Mouse (Mus musculus) telencephalon, adult 2 months (tissue): ENCODE data around the gene Asb16.

Experiments used
- DNase-seq: peaks from one replicate; pipeline ENCODE4 v3.0.0-alpha.2; 2011; ENCODE audit warnings: low read depth, low spot score

Asb16 gene

GRCm38 (mm10) chr11:102268520-102269244 lies at the start of gene Asb16:
Gene Asb16, plus strand, starts transcription at chr11:102268743.
- DNase-seq: no peak

- DNase-seq: peak; percentile 93
Measured at GRCm38 (mm10) chr11:102218783-102219182, 49.8 kb upstream of the Asb16 start.

DNA sequence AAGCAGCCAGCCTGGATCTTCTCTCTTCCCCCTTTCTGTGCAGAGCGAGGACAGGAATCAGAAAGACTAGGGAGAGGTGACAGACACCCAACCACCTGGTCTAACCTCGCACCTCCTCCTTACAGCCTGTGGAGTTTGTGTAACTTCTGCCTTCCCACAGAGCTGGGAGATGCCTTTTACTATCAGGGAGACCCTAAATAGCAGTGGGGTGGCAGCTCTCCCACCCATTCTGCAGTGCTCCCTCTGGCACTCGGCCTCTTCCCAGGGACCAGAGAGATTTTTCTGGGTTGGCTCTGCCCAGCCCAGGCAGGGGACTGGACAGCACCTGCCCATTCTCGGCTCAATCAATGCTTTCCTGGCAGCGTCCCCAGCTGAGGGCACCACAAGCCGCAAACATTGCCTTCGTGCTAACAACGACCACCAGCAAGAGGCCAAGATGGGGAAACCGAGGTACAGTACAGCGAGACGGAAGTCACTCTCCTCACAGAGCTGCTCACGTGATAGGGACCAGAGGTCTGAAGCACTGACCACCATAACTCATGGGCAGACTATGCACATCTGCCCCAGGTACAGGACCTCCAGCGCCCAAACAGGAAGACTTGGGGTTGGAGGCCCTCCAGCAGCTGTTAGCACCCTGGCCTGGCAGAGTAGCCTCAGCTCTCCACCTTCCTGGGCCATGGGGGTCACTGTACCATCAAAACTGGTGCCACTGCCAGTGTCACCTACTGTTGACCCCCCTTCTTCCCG lies 49.1 kb upstream of the Asb16 start:
- peak; percentile 77 for DNase-seq

- no peak for DNase-seq
Measured at GRCm38 (mm10) chr11:102219994-102220346, 48.6 kb upstream of the Asb16 start.

- DNase-seq: no peak
Measured at GRCm38 (mm10) chr11:102220451-102220850, 48.1 kb upstream of the Asb16 start.

DNA sequence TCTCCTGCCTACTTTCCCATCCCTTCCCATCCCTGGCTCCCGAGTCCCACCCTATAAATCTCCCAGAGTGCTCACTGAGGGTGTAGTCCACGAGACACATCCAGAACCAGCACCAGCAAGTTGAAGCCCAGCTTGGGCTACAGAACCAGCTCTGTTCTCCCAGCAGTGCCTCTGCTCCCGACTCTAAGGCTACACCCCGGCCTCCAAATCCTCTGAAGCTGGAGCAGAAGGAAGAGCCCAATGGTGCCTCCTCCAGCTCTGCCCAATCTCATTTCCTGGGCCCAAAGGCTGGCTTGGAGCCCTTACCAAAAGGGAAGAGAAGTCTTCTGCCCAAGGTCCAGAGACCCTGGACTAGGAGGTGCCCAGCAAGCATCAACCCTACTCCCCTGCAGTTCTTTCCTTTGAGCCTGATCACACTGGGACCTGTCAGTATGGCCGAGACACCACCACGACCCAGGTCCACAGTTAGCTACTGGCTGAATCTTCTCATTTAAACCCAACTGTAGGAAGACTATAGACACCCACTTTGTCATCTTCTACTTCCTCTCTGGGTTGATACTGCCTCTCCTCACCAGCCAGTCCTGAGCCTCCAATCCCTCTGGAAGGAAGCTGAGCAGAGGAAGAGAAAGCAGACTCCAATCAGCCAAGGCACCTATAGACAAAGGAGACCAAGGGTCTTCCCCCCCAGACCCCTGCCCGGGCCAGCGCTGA lies 47.1 kb upstream of the Asb16 start:
- no peak for DNase-seq

DNA sequence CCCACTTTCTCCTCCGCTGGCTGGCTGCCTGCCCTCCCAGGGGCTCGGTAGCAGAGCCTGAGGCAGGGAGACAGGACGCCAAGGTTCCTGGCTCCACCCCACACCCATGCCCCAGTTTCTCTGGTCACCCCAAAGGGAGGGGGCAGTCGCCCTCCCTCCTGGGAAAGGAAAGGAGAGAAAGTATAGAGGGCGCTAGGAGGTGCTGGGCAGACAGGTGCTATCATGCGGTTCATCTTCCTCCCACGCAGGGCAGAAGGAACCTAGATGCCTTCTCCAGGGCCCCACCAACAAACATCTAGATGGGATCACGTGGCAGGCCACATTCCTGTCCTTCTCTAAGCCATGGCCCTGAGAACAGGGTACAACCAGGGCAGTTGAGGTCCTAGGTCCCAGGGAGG lies 46.6 kb upstream of the Asb16 start:
- no peak for DNase-seq

GRCm38 (mm10) chr11:102223166-102223565 lies 45.4 kb upstream of the Asb16 start:
- DNase-seq: no peak

DNA sequence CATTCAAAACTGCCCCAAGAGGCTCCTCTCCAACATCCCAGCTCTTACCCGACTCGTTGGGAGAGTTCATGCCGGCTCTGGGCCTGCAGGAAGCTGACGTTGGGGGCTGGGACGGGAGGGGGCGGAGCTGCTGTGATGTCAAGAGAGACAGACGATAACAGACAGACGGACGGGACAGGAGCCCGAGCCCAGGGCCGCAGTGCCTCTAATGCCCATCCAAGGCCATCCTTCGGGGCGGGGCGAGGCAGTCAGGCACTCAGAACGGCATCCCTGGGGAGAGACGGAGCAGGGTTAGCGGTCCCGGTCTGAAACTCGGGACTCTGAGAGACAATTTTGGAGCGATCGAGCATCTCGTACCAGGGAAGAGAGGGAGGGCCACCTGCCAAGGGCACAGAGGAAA lies 43.9 kb upstream of the Asb16 start:
- no peak for DNase-seq

- no peak for DNase-seq
Measured at GRCm38 (mm10) chr11:102225221-102225620, 43.3 kb upstream of the Asb16 start.

DNA sequence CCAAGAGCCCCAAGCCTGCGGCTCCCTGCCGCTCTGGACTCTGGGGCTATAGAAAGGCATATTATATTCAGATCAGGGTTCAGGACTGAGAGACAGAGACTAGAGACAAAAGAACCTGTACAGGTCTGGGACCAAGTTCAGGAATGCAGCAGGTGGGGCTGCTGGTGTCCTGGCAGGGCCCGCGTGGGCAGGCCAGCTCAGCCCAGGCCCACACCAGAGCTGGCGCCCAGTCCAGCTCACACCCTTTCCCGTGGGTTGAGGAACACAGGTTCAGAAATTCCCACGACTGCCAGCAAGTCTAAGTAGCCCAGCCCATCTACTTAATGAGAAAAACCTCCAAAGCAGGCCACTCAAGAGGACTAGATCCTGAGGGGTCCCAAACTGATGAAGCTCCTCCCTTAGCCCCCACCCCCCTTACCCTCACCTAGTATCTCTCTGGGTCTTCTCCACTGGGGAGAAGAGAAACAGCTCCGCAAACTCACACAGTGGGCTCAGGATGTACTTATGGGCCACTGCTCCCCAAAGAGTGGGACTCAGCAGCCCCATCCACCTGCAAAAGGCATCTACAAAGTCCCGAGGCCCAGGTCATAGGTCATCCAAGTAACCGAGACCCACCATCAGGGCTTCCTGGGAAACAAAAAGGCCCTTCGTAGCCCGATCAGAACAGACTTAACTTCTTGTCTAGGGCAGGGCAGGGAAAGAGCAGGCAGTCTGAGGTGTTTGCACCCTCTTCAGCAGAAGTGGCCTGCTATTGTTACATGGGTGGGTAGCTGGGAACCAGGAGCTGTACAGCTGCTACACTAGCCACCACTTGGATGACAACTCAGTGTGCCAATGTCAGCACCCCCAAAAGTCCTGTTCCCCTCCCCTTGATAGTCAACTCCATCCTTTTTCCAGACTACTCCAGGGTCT lies 42.2 kb upstream of the Asb16 start:
- DNase-seq: no peak

- DNase-seq: no peak
Measured at GRCm38 (mm10) chr11:102227270-102228190, 41.0 kb upstream of the Asb16 start.

DNA sequence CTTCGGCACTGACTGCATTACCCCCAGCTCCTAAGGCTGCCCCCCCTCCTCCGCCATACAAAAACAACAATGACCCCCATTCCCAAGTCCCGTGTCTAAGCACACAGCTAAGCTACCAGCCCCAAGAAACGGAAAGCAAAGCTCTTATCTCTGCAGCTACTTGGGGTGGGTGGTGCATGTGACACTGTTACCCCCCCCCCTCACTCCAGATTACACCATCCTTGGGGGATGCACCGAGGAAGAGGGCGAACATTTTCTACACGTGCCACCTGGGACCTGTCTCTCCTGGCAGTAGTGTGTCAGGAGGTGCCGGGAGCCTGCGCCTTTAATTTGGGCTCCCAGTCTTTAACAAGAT lies 40.4 kb upstream of the Asb16 start:
- DNase-seq: no peak

DNA sequence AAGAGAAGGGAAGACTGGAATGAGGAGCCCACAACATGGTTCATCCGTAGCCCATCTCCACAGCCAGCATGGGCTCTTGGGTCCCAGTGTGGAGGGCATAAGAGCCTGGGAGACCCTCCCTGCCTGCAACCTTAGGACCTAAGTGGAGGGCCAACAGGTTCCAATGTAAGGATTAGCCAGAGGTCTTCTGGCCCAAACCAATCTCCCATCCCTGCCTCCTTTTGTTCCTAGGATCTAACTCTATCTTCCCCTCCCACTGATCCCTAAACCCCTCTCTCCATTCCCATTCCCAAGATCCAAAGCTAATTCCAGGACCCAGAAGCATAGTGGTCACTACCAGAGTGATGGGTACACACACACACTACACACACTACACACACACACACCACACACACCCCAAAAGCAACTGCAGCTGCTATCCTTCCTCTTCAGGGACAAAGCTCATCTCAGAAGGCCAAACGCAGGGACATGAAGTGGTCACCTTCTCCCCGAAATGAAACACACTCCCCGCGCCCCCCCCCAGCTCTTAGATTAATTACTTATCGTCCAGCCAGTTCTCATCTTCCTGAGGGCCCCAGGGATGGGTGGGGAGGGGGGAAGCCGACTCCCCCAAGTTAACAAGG lies 39.8 kb upstream of the Asb16 start:
- no peak for DNase-seq

GRCm38 (mm10) chr11:102229331-102229953 lies 39.1 kb upstream of the Asb16 start:
- DNase-seq: no peak

- DNase-seq: peak; percentile 97
Measured at GRCm38 (mm10) chr11:102230006-102230741, 38.4 kb upstream of the Asb16 start, which contains the start of gene Hdac5. Gene Hdac5, minus strand, starts transcription at chr11:102230166.

- DNase-seq: no peak
Measured at GRCm38 (mm10) chr11:102236022-102236421, 32.5 kb upstream of the Asb16 start.

- DNase-seq: no peak
Measured at GRCm38 (mm10) chr11:102240636-102241035, 27.9 kb upstream of the Asb16 start.

DNA sequence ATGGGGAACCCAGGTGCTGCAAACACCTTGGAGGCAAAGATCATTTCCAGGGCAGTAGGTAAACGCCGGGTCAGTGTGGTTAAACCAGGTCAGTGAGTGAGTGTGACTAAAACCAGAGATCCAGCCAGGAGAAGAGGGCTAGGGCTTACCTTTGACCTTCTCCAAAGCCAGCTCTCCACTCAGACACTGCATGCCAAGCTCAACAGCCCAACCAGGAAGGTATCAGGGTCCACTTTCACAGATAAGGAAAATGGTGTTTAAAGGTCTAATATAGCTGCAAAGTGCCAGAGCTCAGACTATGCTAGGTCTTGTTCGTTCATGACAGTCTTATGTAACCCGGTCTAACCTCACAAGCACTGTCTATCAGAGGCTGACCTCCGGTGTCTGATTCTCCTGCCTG lies 27.3 kb upstream of the Asb16 start:
- DNase-seq: no peak
